Mouse (Mus musculus) c-Kit-positive CD71-positive TER-119-negative erythroid progenitor cells, embryonic 14.5 days (primary cell): ENCODE results near the gene Cdk2.

Experiments
- DNase-seq: peaks from one replicate; pipeline ENCODE4 v3.0.0-alpha.2; 2013; ENCODE audit warnings: low read depth

The Cdk2 gene

GRCm38 (mm10) chr10:128653866-128654265 is 51.0 kb downstream of the Cdk2 start:
- no peak for DNase-seq
